Mouse (Mus musculus) erythroblast, embryonic 14.5 days (primary cell): ENCODE results near the gene Rnf31. TPM values are rescaled to one million over a fixed set of nuclear protein-coding genes. Genes with fewer than 3 reads are reported as not detected.

Experiments used
- H3K27me3 ChIP-seq: 2 replicates; pipeline ENCODE4 v1.6.1; 2012; ENCODE audit warnings: inconsistent platforms; ENCODE audit not compliant: control insufficient read depth
- H3K36me3 ChIP-seq: 2 replicates; pipeline ENCODE4 v1.6.1; 2012; ENCODE audit warnings: mild to moderate bottlenecking, inconsistent platforms; ENCODE audit not compliant: control insufficient read depth
- H3K4me1 ChIP-seq: 2 replicates; pipeline ENCODE4 v1.6.1; 2012; ENCODE audit warnings: inconsistent platforms; ENCODE audit not compliant: control insufficient read depth
- H3K4me3 ChIP-seq: replicated peaks from 2 replicates; pipeline ENCODE3; 2012; ENCODE audit warnings: moderate library complexity, mild to moderate bottlenecking, inconsistent platforms
- H3K9me3 ChIP-seq: 2 replicates; pipeline ENCODE4 v1.6.1; 2012; ENCODE audit warnings: low read length, inconsistent platforms, mixed read lengths; ENCODE audit not compliant: control insufficient read depth
- GATA1 ChIP-seq: IDR thresholded peaks from 2 replicates; pipeline ENCODE4 v1.6.1; 2012; ENCODE audit warnings: low read length, inconsistent platforms, mixed read lengths
- TAL1 ChIP-seq: IDR thresholded peaks from 3 replicates; pipeline ENCODE4 v1.6.1; 2012; ENCODE audit warnings: low read length, inconsistent platforms, mixed read lengths
- polyA plus RNA-seq: library from polyadenylated mRNA; stranded (reverse); fragments of >175 nt; gene quantifications from 2 replicates; pipeline ENCODE4 v1.2.3, GENCODE M21; 2012

Gene Rnf31
- polyA plus RNA-seq, 1 experiment = 0.86 TPM

DNA sequence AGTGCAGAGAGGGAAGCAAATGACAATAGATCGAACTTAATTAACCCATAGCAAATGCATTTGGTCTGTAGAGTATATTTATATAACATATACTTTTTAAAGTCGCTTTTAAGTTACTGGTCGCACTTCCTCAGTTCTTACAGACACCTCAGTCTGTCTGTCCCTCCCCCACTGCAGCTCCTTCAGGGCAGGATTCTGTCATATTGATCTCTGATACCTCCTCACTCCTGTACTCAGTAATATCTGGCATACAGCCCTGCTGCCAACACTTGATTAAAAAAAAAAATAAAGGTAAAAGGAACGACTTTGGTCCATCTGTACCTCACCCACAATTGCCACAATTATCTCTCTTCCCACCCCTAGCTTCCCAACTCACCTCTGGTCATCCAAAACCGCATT is 7.2 kb upstream of the Rnf31 start:
- Histone ChIP-seq H3K36me3 (peaks cover 49% of the 10 kb centered on the region), H3K27me3 (no peaks in the 10 kb centered on the region)
- TF ChIP-seq TAL1 (no peak), GATA1 (no peak)

DNA sequence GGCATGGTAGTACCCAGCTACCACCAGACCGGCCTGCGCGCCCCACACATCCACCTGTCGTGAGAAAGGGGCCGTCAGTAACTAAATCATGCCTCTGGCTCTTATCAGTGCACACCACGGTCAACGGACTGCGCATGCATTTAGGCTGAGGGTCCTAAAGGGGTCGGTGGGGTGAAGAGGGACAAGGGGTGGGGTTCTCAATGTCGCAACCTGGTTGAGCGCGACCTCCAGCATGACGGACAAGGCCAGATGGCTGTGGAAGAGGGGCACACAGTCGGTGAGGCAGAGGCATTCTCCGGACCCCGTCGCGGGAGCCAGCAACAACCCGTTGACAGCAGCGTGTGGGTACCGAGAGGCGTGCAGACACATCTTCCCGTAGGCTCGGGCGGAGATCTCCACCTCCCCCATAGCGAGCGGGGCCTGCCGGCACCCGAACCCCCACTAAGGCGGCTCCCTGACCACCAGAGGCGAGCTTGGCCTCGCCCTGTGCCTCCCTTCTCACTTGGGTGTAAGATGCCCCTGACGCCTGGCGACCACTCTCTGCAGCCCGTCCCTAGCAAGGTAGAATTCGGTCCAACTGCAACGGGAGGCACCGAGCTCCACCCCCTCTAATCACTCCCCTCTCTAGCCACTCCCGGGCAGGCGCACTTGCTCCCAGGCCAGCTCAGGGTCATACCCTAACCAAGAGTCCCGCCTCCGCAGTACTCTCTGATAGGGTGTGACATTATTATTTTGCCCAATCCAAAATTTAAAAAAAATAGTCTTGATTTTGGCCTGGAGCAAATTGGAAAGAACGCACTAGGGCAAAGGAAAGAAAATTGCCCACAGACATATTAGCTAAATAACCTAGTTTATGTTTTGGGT is 6.6 kb upstream of the Rnf31 start, which contains the start of gene Emc9:
Gene Emc9 (minus strand): TSS at position 601 of the 864 bp plus-strand sequence.
- TF ChIP-seq TAL1 (no peak), GATA1 (no peak)

More for the DNA sequence above, 7.2 kb upstream of the Rnf31 start:
- Histone ChIP-seq H3K9me3 (no peaks in the 10 kb centered on the region), H3K4me3 (peak overlapping the region; percentile 75), H3K4me1 (peaks cover 79% of the 10 kb centered on the region)

DNA sequence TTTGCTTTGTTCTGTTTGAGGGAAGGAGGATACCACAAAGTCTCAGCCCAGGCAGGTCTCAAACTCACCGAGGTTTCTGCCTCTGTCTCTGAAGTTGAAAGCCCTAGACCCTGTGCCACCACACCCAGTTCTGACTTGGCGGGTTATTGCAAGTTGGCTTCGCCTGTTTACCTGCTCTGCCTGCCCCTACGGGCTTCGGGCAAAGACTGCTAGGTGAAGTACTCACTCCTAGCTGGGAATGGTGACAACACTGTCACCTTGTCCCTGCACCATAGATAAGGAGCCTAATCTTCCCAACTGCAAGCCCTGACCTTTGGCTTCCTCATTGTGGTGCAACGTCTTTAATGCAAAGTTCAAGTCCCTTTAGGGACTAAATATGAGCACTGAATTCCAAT is 5.9 kb upstream of the Rnf31 start:
- peak overlapping the region; percentile 75 for H3K4me3 ChIP-seq
- peaks cover 42% of the 10 kb centered on the region for H3K36me3 ChIP-seq
- peaks cover 79% of the 10 kb centered on the region for H3K4me1 ChIP-seq
- no peak for TF ChIP-seq TAL1
- TF ChIP-seq GATA1 = peak; percentile 50
- no peaks in the 10 kb centered on the region for H3K27me3 ChIP-seq
- no peaks in the 10 kb centered on the region for H3K9me3 ChIP-seq

More for the DNA sequence above, 6.6 kb upstream of the Rnf31 start, which contains the start of gene Emc9:
- Histone ChIP-seq H3K4me3 (peak within 1 kb of the TSS; percentile 75), H3K4me1 (peaks cover 79% of the 10 kb centered on the region), H3K27me3 (no peaks in the 10 kb centered on the region), H3K9me3 (no peaks in the 10 kb centered on the region), H3K36me3 (peaks cover 49% of the 10 kb centered on the region)

DNA sequence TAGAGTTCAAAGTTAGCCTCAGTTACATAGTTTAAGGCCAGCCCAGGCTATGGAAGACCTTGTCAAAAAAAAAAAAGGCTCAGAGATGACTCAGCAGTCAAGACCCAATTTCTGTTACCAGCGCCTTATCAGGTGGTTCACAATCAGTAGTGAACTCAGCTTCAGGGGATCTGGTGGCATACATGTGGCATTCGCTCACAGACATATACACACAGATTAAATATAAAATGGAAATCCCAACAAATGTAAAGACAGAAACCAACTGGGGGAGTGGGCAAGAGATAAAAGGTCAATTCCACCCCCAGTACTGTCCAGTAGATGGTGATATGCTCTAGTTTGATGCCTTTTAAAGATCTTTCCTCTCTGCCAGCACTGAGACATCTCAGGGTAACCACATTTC is 5.4 kb upstream of the Rnf31 start:
- Histone ChIP-seq H3K9me3 (no peaks in the 10 kb centered on the region), H3K36me3 (peaks cover 36% of the 10 kb centered on the region), H3K27me3 (no peaks in the 10 kb centered on the region), H3K4me1 (peaks cover 76% of the 10 kb centered on the region), H3K4me3 (peak overlapping the region; percentile 75)
- TF ChIP-seq GATA1 = peak; percentile 52
- no peak for TF ChIP-seq TAL1

DNA sequence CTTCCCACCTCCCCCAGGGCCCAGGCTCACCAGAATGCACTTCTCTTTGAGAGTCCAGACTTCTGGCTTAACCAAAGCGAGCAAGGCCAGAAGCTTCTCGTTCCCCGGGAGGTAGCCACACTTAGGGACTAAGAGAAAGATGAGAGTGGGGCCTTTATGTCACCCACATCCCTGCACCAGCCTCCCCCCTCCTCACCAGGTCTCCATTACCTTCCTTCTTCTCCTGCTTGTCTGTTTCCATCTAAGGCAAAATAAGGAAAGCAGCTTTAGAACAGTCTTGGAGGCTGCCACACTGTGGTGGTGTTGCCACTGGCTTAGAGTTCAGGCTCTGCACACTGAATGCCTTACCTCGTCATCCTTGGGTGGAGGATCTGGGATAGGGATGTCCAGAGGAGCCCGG is 2.2 kb upstream of the Rnf31 start:
- no peaks in the 10 kb centered on the region for H3K27me3 ChIP-seq
- no peak for TF ChIP-seq TAL1
- TF ChIP-seq GATA1 = no peak

DNA sequence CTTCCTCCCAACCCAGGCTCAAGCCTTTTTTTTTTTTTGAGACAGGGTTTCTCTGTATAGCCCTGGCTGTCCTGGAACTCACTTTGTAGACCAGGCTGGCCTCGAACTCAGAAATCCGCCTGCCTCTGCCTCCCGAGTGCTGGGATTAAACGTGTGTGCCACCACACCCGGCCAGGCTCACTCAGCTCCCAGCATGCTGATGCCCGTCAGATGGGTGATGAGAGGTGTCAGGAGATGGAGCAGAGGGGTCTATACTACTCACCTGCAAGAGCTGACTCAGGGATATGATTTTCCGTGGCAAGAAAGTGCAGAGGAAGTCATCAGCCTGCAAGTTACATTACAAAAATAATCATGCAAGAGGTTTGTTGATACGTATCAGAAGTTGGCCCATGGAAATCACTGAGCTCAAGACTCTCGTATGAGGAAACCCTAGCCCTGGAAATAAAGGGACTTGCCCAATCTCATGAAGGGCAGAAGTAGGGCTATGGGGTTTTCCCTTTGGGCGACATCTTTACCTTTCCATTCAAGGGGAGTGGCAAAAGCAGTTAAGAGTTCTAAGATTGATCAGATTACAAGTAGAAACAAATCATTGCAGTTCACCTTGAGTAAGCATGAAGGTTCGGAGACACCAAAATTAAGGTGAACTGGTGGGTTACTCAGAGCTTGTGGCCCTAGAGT is 1.6 kb upstream of the Rnf31 start:
- Histone ChIP-seq H3K4me1 (peaks cover 79% of the 10 kb centered on the region), H3K27me3 (no peaks in the 10 kb centered on the region), H3K4me3 (peak overlapping the region; percentile 97), H3K9me3 (no peaks in the 10 kb centered on the region), H3K36me3 (peaks cover 40% of the 10 kb centered on the region)
- TF ChIP-seq GATA1 = no peak
- TF ChIP-seq TAL1 = no peak

More for the DNA sequence above, 2.2 kb upstream of the Rnf31 start:
- peaks cover 82% of the 10 kb centered on the region for H3K4me1 ChIP-seq
- H3K36me3 ChIP-seq = peaks cover 34% of the 10 kb centered on the region
- no peak overlapping the region for H3K4me3 ChIP-seq
- H3K9me3 ChIP-seq = no peaks in the 10 kb centered on the region

DNA sequence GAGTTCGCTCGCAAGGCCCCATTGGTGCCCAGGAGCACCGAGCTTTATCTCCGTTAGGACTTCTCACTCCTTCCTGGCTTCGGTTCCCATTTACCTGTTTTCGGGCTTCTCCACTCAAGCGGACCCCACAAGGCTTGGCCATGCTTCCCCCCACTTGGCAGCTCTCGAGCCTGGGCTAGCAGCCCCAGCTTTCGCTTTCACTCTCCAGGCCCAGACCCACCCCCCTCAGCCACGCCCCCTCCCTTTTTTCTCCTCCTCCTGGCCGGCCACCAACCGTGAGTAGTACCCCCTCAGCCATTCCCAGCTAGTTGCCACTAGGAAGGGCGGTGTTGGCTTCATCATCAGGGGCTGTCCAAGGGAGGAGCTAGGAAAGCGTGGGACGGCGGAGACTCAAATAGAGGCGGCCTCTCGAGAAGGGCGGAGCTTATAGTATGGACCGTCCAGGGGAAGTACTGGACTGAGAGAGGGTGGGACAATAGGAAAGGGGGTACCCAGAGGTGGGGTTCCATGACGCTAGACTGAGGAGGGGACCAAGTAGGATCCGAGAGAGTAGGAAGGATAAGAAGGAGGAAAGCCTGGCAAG is 669 bp upstream of the Rnf31 start, which contains the start of gene Psme2:
Gene Psme2 (minus strand): TSS at position 366 of the 583 bp plus-strand sequence.
- no peak for TF ChIP-seq TAL1
- no peak for TF ChIP-seq GATA1
- Histone ChIP-seq H3K36me3 (peaks cover 49% of the 10 kb centered on the region), H3K4me1 (peaks cover 71% of the 10 kb centered on the region), H3K4me3 (peak within 1 kb of the TSS; percentile 97), H3K27me3 (no peaks in the 10 kb centered on the region), H3K9me3 (no peaks in the 10 kb centered on the region)

DNA sequence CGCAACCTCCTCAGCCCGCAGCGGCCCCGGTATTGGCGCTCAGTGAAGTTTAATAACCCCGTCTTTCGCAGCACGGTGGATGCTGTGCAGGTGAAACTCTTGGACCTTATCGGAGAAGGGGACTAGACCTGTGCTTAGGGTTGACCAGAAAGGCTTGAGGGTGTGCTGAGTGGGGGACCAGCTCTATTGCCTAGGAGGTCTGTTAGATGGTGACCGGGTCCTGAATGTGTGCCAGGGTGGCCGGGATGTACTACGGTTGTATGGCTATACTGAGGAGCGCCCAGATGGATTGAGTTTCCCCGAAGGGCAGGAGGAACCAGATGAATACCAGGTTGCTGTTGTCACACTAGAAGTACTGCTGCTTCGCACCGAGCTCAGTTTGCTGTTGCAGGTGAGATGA is 718 bp downstream of the Rnf31 start:
- TF ChIP-seq TAL1 (no peak), GATA1 (no peak)
- Histone ChIP-seq H3K27me3 (no peaks in the 10 kb centered on the region), H3K36me3 (peaks cover 60% of the 10 kb centered on the region), H3K4me3 (peak overlapping the region; percentile 97), H3K9me3 (no peaks in the 10 kb centered on the region), H3K4me1 (peaks cover 57% of the 10 kb centered on the region)
